Mouse (Mus musculus): Measurements from ENCODE around the gene Grin1. TPM values are rescaled to one million over a fixed set of nuclear protein-coding genes. Genes with fewer than 3 reads are reported as not detected.

Gene Grin1
- 101 and 125 TPM in 2 replicates for polyA plus RNA-seq (2021; fragmentation: Nextera tagmentation)
- long read RNA-seq, experiment 1, transcript Grin1-207 (20 exons, 3,809 nt), result minor isoform, 6 of 143 reads
- long read RNA-seq, experiment 1, transcript Grin1-205 (19 exons, 3,838 nt), result major isoform, 54 of 143 reads
- long read RNA-seq, experiment 1, transcript Grin1-206 (20 exons, 3,882 nt), result minor isoform, 12 of 143 reads
- long read RNA-seq, experiment 1, partial matches to known transcripts, result 54 of 143 reads
- long read RNA-seq, experiment 1, other reads (novel, unspliced or antisense), result 15 of 143 reads
- long read RNA-seq, experiment 2, full-length matches to known transcripts, result 597 of 783 reads
- long read RNA-seq, experiment 2, partial matches to known transcripts, result 135 of 783 reads
- long read RNA-seq, experiment 2, other reads (novel, unspliced or antisense), result 51 of 783 reads

DNA sequence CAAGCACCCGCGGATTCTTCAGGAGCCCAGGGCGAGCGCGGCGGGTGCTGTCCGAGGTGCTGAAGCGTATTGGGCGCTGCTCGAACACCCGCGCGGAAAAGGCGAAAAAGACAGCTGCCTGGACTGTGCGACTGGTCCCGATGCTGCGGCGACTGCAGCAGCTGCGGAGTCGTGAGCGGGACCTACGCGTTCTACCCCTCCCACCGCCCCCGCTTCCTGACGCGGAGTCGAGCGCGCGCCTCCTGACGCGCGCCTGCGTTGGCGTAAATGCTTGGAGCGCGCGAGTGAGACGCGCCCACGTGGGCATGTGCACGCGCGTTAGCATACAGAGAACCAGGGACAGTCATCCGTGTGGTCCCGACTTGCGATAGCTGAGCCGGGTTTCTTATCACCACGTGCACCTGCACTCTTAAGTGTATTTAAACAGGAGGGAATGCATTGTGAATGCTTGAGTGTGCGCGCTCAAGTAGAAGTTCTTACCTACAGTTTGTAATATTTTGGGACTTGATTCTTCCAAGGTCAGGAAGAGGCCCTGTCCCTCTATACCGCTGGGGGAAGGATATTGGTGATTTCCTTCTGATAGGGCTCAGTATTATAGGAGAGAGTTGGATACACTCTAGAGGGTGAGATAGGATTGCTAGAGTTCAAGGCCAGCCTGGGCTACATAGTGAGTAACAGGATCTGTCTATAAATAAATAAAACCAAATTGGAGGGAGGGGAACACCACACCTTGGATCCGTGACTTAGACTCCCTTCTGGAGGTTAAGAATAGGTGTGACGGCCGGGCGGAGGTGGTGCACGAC is at the start of gene Grin1:
Grin1 (minus strand) TSS at position 217 of the 803 bp plus-strand sequence.

DNA sequence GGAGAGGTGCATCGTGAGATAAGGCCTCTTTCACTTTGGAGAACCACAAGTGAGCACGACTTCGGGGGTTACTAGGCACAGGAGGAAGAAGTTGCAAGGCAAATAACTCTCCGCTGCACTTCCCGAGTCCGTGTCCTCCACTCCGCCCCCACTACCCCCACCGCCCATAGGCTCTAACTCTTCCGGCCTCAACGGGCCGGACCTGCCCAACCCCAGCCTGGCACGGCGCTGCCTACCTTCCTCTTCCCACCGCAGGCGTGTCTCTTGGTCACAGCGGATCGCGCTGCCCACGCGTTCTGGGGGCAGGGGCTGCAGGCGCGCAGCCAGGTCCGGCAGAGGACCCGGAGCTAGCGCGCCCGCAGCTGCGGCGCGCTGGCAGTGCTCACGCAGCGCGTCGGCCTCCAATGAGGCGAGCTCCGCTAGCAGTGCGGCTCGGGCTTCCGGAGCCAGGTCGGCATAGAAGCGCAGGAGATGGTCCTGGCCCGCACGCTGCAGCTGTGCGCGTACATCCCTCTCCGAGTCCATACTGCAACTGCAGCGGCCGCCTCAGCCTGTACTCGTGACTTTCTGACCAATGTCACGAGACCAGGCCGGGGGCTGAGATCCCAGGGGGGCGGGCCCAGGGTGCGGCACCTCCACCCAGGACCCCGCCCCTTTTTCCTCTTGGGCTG is 46.2 kb upstream of the Grin1 start, which contains the start of gene Uap1l1:
Uap1l1 (minus strand) TSS at position 592 of the 671 bp plus-strand sequence.

GRCm38 (mm10) chr2:25356208-25357079 is 37.5 kb upstream of the Grin1 start, which contains the start of gene Dpp7:
TSS of gene Dpp7 (minus strand) at chr2:25356359.

GRCm38 (mm10) chr2:25332286-25333160 is 13.5 kb upstream of the Grin1 start, which contains the start of gene Man1b1:
TSS of gene Man1b1 (plus strand) at chr2:25332338.

DNA sequence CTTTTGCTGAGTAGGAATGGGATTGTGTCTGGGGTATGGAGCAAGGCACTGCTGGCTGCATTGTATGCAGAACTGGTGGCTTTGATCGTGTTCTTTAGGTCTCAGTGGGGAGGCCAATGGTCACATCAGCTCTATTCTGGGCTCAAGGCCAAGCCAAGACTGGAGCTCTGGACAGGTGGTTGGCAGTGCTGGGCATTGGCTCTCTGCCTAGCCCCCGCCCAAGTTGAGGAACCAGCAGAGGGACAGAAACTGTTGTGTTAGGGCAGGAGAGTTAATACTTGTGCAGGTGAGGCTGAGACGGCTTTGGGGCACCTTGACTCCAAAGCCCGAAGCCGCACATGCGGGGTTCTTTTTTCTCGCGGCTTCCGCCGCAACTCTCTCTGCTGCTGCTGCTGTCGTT is 29.3 kb downstream of the Grin1 start, which contains the start of gene Lrrc26:
Lrrc26 (plus strand) TSS at position 265 of the 400 bp plus-strand sequence.

GRCm38 (mm10) chr2:25287927-25288649 is 30.9 kb downstream of the Grin1 start, which contains the start of gene Tmem210:
TSS of gene Tmem210 (plus strand) at chr2:25288145.

DNA sequence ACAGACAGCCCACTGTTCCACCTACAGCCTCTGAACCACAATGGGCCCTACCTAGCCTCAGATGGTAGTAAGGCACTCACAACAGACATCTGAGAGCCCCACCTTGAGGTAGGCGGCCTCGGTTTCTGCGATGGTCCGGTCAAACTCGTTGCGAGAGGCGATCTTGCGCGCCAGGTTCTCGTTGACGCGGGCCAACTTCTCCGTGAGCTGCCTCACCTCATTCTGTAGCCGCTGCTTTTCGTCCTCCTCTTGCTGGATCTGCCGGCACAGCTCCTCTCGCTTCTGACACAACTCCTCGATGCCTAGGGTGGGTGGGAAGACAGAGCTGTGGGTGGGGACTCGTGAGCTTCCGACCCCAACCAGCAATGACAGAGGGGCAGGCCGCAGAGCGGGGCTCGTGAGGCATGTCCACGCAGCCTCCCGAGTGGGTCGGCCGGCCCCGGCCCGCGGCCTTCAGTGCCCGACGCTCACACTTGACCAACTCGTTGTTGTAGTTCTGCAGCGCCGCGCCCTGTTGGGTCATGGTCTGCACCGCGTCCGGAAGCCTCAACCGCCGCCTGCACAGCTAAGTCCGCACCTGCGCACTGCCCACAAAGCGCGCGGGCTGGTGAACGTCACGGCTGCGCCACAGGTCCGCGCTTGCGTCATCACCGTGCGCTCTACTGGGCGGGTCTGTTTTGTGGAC is 47.0 kb downstream of the Grin1 start, which contains the start of the genes Ssna1 and Anapc2:
Ssna1 (minus strand) TSS at position 612 of the 685 bp plus-strand sequence.
Anapc2 (plus strand) TSS at position 652 of the 685 bp plus-strand sequence.

DNA sequence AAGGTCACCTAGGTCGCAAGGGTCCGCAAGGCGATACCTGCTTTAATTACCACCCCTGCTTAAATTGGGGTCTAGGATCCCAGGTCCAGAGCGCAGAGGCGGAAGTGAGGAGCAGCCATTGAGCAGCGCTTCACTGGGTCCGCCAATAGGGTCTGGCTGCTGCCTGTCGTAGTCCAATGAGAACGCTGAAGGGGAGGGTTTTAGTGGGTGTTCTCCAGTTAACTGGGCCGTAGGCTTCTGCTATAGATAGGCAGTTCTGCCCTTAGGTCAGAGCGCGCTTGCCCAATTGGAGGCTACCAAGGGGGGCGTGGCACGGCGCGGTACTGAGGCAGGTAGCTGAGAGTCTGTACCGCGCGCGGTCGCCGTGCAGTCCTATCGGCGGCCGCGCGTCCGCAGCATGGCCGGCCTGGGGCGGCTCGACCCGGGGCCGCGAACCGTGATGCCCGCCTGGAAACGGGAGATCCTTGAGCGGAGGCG is 56.7 kb downstream of the Grin1 start, which contains the start of gene Tprn:
Tprn (plus strand) TSS at position 328 of the 477 bp plus-strand sequence.

GRCm38 (mm10) chr2:25255284-25255779 is 63.7 kb downstream of the Grin1 start, which contains the start of gene Tmem203:
TSS of gene Tmem203 (plus strand) at chr2:25255439.

GRCm38 (mm10) chr2:25246183-25247072 is 72.6 kb downstream of the Grin1 start, which contains the start of gene AL732309.1:
TSS of gene AL732309.1 (minus strand) at chr2:25246863.

DNA sequence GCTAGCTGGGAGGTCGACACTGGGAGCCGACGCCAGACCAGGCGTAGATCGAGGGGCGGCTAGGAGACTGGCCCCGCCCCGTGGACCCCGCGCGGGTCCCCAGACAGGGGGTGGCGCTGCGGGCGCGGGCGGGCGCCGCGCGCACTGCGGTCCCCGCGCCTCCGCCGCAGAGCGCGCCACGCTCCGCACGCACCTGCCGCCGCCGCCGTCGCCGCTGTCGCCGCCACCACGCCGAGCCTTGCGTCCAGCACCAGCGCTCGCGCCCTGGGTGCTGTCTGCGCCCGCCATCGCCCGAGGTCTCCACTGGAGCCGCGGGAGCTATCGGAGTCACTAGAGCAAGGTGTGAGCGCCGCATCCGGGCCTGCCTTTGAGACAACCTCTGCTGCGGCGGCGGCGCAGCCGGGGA is 76.9 kb downstream of the Grin1 start, which contains the start of the genes Rnf208 and Cysrt1:
Rnf208 (plus strand) TSS at position 155 of the 406 bp plus-strand sequence.
Cysrt1 (minus strand) TSS at position 352 of the 406 bp plus-strand sequence.

Other genes with a start within 250 kb of the Grin1 start
- gene Entpd8, start 238.9 kb downstream of the Grin1 start, polyA plus RNA-seq (2021; fragmentation: Nextera tagmentation), result not detected in 2 replicates
- not detected in 2 replicates for gene Noxa1, start 224.0 kb downstream of the Grin1 start, polyA plus RNA-seq (2021; fragmentation: Nextera tagmentation)
- gene Nrarp, start 138.4 kb downstream of the Grin1 start, polyA plus RNA-seq (2021; fragmentation: Nextera tagmentation), result 3.4 and 5.2 TPM in 2 replicates
- gene Tor4a, start 122.3 kb downstream of the Grin1 start, polyA plus RNA-seq (2021; fragmentation: Nextera tagmentation), result 2.4 and 3.3 TPM in 2 replicates
- 32.7 and 34.5 TPM in 2 replicates for gene Nelfb, start 107.7 kb downstream of the Grin1 start, polyA plus RNA-seq (2021; fragmentation: Nextera tagmentation)
- not detected in 2 replicates for gene Stpg3, start 104.5 kb downstream of the Grin1 start, polyA plus RNA-seq (2021; fragmentation: Nextera tagmentation)
- 12.9 and 15.7 TPM in 2 replicates for gene Fam166a, start 100.4 kb downstream of the Grin1 start, polyA plus RNA-seq (2021; fragmentation: Nextera tagmentation)
- gene Tubb4b, start 94.5 kb downstream of the Grin1 start, polyA plus RNA-seq (2021; fragmentation: Nextera tagmentation), result 531 and 583 TPM in 2 replicates
- gene Slc34a3, start 84.8 kb downstream of the Grin1 start, polyA plus RNA-seq (2021; fragmentation: Nextera tagmentation), result 0.45 TPM in 2 replicates
- not detected in 2 replicates for gene Rnf224, start 82.4 kb downstream of the Grin1 start, polyA plus RNA-seq (2021; fragmentation: Nextera tagmentation)
- gene Rnf208, start 76.9 kb downstream of the Grin1 start, polyA plus RNA-seq (2021; fragmentation: Nextera tagmentation), result 52.0 and 62.6 TPM in 2 replicates
- gene Cysrt1, start 76.7 kb downstream of the Grin1 start, polyA plus RNA-seq (2021; fragmentation: Nextera tagmentation), result not detected in 2 replicates
- 0.79 and 1.6 TPM in 2 replicates for gene AL732309.1, start 72.3 kb downstream of the Grin1 start, polyA plus RNA-seq (2021; fragmentation: Nextera tagmentation)
- 30.8 and 34.2 TPM in 2 replicates for gene Tmem203, start 63.7 kb downstream of the Grin1 start, polyA plus RNA-seq (2021; fragmentation: Nextera tagmentation)
- gene Tprn, start 56.6 kb downstream of the Grin1 start, polyA plus RNA-seq (2021; fragmentation: Nextera tagmentation), result 12.5 and 13.7 TPM in 2 replicates
- gene Ssna1, start 46.7 kb downstream of the Grin1 start, polyA plus RNA-seq (2021; fragmentation: Nextera tagmentation), result 76.5 and 79.6 TPM in 2 replicates
- gene Anapc2, start 46.7 kb downstream of the Grin1 start, polyA plus RNA-seq (2021; fragmentation: Nextera tagmentation), result 32.4 and 34.4 TPM in 2 replicates
- not detected in 2 replicates for gene Tmem210, start 31.0 kb downstream of the Grin1 start, polyA plus RNA-seq (2021; fragmentation: Nextera tagmentation)
- gene Lrrc26, start 29.3 kb downstream of the Grin1 start, polyA plus RNA-seq (2021; fragmentation: Nextera tagmentation), result 0.26 and 0.28 TPM in 2 replicates
- 13.0 and 18.8 TPM in 2 replicates for gene Man1b1, start 13.2 kb upstream of the Grin1 start, polyA plus RNA-seq (2021; fragmentation: Nextera tagmentation)
- 17.5 and 27.1 TPM in 2 replicates for gene Dpp7, start 37.2 kb upstream of the Grin1 start, polyA plus RNA-seq (2021; fragmentation: Nextera tagmentation)
- gene Uap1l1, start 46.5 kb upstream of the Grin1 start, polyA plus RNA-seq (2021; fragmentation: Nextera tagmentation), result 26.0 and 26.4 TPM in 2 replicates
- 2.3 and 2.4 TPM in 2 replicates for gene Sapcd2, start 53.1 kb upstream of the Grin1 start, polyA plus RNA-seq (2021; fragmentation: Nextera tagmentation)
- gene Entpd2, start 76.7 kb upstream of the Grin1 start, polyA plus RNA-seq (2021; fragmentation: Nextera tagmentation), result 21.4 and 46.8 TPM in 2 replicates
- gene Npdc1, start 80.2 kb upstream of the Grin1 start, polyA plus RNA-seq (2021; fragmentation: Nextera tagmentation), result 292 and 359 TPM in 2 replicates
- 0.06 and 0.20 TPM in 2 replicates for gene Fut7, start 104.1 kb upstream of the Grin1 start, polyA plus RNA-seq (2021; fragmentation: Nextera tagmentation)
- 33.0 and 34.1 TPM in 2 replicates for gene Abca2, start 109.5 kb upstream of the Grin1 start, polyA plus RNA-seq (2021; fragmentation: Nextera tagmentation)
- 0.70 and 9.1 TPM in 2 replicates for gene Clic3, start 137.7 kb upstream of the Grin1 start, polyA plus RNA-seq (2021; fragmentation: Nextera tagmentation)
- 111 and 116 TPM in 2 replicates for gene Paxx, start 141.9 kb upstream of the Grin1 start, polyA plus RNA-seq (2021; fragmentation: Nextera tagmentation)
- gene Ptgds, start 150.9 kb upstream of the Grin1 start, polyA plus RNA-seq (2021; fragmentation: Nextera tagmentation), result 2,394 and 5,724 TPM in 2 replicates
- gene Lcn12, start 174.7 kb upstream of the Grin1 start, polyA plus RNA-seq (2021; fragmentation: Nextera tagmentation), result not detected in 2 replicates
- gene Fbxw5, start 181.6 kb upstream of the Grin1 start, polyA plus RNA-seq (2021; fragmentation: Nextera tagmentation), result 124 and 134 TPM in 2 replicates
- gene C8g, start 182.5 kb upstream of the Grin1 start, polyA plus RNA-seq (2021; fragmentation: Nextera tagmentation), result 1.8 and 2.0 TPM in 2 replicates
- 9.9 and 10.3 TPM in 2 replicates for gene Traf2, start 227.8 kb upstream of the Grin1 start, polyA plus RNA-seq (2021; fragmentation: Nextera tagmentation)
- 801 and 843 TPM in 2 replicates for gene Edf1, start 238.7 kb upstream of the Grin1 start, polyA plus RNA-seq (2021; fragmentation: Nextera tagmentation)